Mouse (Mus musculus) limb, embryonic 12.5 days (tissue): ENCODE data around the gene Osbpl3. TPM values are rescaled to one million over a fixed set of nuclear protein-coding genes. Genes with fewer than 3 reads are reported as not detected.

Source experiments
- ATAC-seq: fragments of 200-750 bp; cut with Nextera tagmentation; 2 replicates; pipeline ENCODE4 v1.8.0; 2017; ENCODE audit warnings: low read depth, moderate TSS enrichment; ENCODE audit not compliant: insufficient number of reproducible peaks, insufficient read depth, low FRiP score, low TSS enrichment
- H3K27ac ChIP-seq: fragments of 300-500 bp; sonication (generic); 2 replicates; pipeline ENCODE4 v1.5.1; 2016; ENCODE audit warnings: mild to moderate bottlenecking, moderate library complexity
- H3K27me3 ChIP-seq: fragments of 300-500 bp; sonication (generic); 2 replicates; pipeline ENCODE4 v1.6.1; 2016; ENCODE audit warnings: mild to moderate bottlenecking, moderate library complexity
- H3K36me3 ChIP-seq: fragments of 300-500 bp; sonication (generic); 2 replicates; pipeline ENCODE4 v1.6.1; 2016; ENCODE audit warnings: mild to moderate bottlenecking, moderate library complexity
- H3K4me1 ChIP-seq: fragments of 300-500 bp; sonication (generic); replicated peaks from 2 replicates; pipeline ENCODE4 v1.6.1; 2016
- H3K4me2 ChIP-seq: fragments of 300-500 bp; sonication (generic); 2 replicates; pipeline ENCODE4 v1.6.1; 2016; ENCODE audit warnings: mild to moderate bottlenecking, moderate library complexity
- H3K4me3 ChIP-seq: fragments of 300-500 bp; sonication (generic); replicated peaks from 2 replicates; pipeline ENCODE4 v1.5.1; 2016; ENCODE audit warnings: mild to moderate bottlenecking
- H3K9ac ChIP-seq: fragments of 300-500 bp; sonication (generic); replicated peaks from 2 replicates; pipeline ENCODE4 v1.6.1; 2016; ENCODE audit warnings: mild to moderate bottlenecking, moderate library complexity
- H3K9me3 ChIP-seq: fragments of 300-500 bp; sonication (generic); 2 replicates; pipeline ENCODE4 v1.6.1; 2016; ENCODE audit warnings: mild to moderate bottlenecking, moderate library complexity
- WGBS: fragments of 180-500 bp; shearing (Covaris S2); methylation state at CpG from one replicate; pipeline ENCODE4 v1.1.7; 2016; 5-methylcytosine and 5-hydroxymethylcytosine counted together
- polyA plus RNA-seq: library from polyadenylated mRNA; unstranded; fragments of >200 nt; fragmentation: Nextera tagmentation; extraction: Ambion mirVana; gene quantifications from 2 replicates; pipeline ENCODE4 v1.2.1, GENCODE M21; 2016

Gene Osbpl3
- polyA plus RNA-seq, 1 experiment from 2014 or later = 18.5 TPM

DNA sequence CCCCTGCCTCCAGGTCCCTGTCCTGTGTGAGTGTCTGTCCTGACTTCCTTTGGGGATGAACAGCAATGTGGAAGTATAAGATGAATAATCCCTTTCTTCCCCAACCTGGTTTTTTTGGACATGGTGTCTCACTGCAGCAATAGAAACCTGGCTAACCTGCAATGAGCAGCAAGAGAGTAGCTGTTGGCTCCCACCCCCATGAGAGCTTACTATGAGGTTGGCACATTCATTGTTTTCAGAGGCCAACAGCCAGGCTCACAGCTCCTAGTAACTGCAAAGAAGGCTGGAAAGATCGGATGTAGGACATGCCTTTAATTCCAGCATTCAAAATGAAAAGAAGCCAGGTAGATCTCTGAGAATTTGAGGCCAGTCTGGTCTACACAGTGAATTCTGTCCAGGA is 182.6 kb downstream of the Osbpl3 start:
- ATAC-seq = no peak
- Histone ChIP-seq H3K36me3 (no peaks in the 10 kb centered on the region), H3K4me2 (no peak overlapping the region), H3K4me3 (no peak overlapping the region), H3K9ac (no peak overlapping the region), H3K27ac (no peak overlapping the region), H3K9me3 (no peaks in the 10 kb centered on the region), H3K27me3 (no peaks in the 10 kb centered on the region), H3K4me1 (no peaks in the 10 kb centered on the region)
- 75% methylated on average over 1 of the region's 1 CpGs for WGBS

DNA sequence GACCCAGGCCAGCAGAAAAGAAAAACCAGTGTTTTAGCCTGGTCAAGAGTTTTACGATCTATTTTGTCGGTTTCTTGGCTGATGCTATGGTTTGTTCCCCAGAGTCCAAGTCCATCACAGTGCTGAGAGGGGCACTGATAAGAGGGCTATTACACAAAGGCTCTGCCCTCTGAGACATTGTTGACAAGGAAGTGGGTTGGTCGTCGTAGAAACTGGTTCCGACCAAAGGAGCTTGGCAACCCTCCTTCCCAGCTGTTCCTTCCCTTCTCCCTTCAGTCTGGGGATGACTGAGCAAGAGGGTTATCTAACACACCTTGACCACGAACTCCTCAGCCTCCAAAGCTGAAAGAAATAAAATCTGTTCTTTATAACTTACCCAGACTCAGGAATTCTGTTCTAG is 192.3 kb downstream of the Osbpl3 start, which contains the start of gene Gsdme:
Gene Gsdme, minus strand, starts transcription at position 193 of the 400 bp plus-strand sequence.
- Histone ChIP-seq H3K4me3 (no peak within 1 kb of the TSS), H3K4me2 (no peak within 1 kb of the TSS), H3K4me1 (peaks cover 15% of the 10 kb centered on the region), H3K9me3 (no peaks in the 10 kb centered on the region), H3K27me3 (no peaks in the 10 kb centered on the region), H3K36me3 (no peaks in the 10 kb centered on the region), H3K9ac (no peak within 1 kb of the TSS), H3K27ac (no peak within 1 kb of the TSS)
- ATAC-seq = no peak
- WGBS = 88% methylated on average over 6 of the region's 6 CpGs

DNA sequence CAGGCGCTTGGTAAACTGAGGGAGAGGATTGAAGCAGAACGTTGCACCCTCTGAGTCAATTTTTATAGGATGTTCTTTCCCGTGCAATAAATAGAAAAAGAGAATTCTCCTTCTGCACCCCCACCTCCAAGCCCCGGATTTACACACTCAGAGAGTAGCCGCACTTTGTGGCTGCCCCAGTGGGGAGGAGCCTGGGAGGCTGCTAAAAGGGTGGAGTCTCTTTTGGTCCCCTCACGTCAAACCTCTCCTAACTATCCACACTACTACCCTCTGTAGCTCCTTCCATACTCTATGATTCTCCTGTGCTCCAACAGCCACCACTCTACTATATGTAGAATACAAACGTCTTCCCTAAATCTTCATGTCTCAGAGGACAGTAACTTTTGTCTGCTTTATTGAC is 193.7 kb downstream of the Osbpl3 start:
- 33% methylated on average over 7 of the region's 7 CpGs for WGBS
- H3K27ac ChIP-seq = no peak overlapping the region
- peak overlapping the region; percentile 56 for H3K4me3 ChIP-seq
- H3K4me2 ChIP-seq = peak overlapping the region; percentile 79
- peaks cover 15% of the 10 kb centered on the region for H3K4me1 ChIP-seq
- H3K9me3 ChIP-seq = no peaks in the 10 kb centered on the region
- H3K9ac ChIP-seq = peak overlapping the region; percentile 73; the same call in 1 of the 2 replicates
- no peaks in the 10 kb centered on the region for H3K36me3 ChIP-seq
- no peak for ATAC-seq
- no peaks in the 10 kb centered on the region for H3K27me3 ChIP-seq

DNA sequence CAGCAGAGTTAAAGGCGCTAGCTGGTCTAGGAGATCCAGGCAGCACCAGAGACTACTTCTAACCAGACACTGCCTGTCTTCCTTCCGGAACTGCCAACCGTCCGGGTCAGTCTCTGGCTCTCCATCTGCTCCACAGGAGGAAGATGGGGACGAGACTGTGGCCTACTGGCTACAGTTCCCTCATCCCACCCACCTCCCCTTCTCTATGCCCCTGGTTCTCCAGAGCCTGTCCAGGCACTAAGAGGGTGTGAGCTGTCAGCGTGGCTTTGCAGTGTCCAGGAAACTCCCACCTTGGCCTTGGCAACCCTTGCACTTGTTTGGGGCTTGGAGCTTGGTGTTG is 194.1 kb downstream of the Osbpl3 start:
- Histone ChIP-seq H3K4me2 (peak overlapping the region; percentile 79), H3K27ac (peak overlapping the region; percentile 12; the same call in 1 of the 2 replicates), H3K36me3 (no peaks in the 10 kb centered on the region), H3K9ac (peak overlapping the region; percentile 73), H3K9me3 (no peaks in the 10 kb centered on the region), H3K4me3 (peak overlapping the region; percentile 56), H3K27me3 (no peaks in the 10 kb centered on the region), H3K4me1 (peaks cover 15% of the 10 kb centered on the region)
- 2% methylated on average over 6 of the region's 6 CpGs for WGBS
- ATAC-seq = 0 out of 2 replicates have a peak, but pooled peaks have one; percentile 60

DNA sequence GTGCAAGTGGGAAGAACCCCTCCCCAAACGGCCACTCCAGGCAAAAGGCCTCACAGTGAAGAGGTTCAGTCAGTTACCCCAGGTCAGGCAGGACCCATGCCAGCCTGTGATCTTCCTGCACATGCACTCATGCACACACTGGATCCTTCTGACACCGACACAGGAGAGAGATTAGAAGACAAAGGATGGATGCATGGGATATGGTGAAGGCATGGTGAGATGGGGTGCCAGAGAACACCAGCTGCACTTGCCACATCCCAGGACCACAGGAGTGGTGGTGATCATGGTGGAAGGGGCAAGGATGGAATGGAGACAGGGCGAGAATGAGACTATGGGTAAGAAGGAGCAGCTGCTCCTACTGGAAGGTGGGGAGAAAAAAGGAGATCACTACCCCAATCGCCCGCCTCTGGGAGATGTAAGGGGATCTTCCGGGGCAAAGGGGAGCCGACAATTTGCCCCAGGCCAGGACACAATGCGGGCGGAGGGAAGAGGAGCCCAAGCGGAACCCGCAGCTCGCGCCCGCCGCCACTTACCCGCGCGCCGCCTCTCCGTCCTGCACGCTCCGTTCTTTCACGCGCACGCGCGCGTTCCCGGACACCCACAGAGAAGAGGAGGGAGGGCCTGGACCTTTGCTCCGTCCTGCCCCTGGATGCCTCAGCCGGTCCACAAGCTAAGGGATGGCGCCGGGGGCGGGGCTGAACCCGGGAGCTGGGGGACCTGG is 194.6 kb downstream of the Osbpl3 start:
- Histone ChIP-seq H3K36me3 (no peaks in the 10 kb centered on the region), H3K27me3 (no peaks in the 10 kb centered on the region), H3K9ac (peak overlapping the region; percentile 73), H3K27ac (peak overlapping the region; percentile 12; the same call in 1 of the 2 replicates), H3K4me2 (peak overlapping the region; percentile 79), H3K9me3 (no peaks in the 10 kb centered on the region), H3K4me1 (peaks cover 15% of the 10 kb centered on the region), H3K4me3 (peak overlapping the region; percentile 56)
- 3% methylated on average over 35 of the region's 35 CpGs for WGBS
- ATAC-seq = peak; percentile 80; the same call in 1 of the 2 replicates

DNA sequence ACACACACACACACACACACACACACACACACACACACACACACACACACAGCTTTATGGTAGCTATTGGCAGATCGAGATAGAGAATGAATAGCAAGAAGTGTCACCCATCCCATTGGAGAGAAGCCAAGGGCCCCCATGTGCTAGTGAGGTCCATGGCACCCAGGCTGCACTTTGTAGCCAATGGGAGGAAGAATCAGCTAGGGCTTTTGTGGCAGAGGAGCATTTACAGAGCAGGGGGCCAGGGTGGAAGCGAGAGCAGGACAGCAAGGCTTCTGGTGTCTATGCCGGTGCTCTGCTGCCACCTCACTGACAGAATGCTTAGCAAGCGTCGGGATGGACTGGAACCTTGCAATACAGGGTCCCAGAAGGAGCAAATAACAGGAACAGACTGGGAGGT is 200.6 kb downstream of the Osbpl3 start:
- Histone ChIP-seq H3K4me1 (0 out of 2 replicates have a peak, but pooled peaks cover 4% of the 10 kb centered on the region), H3K4me3 (no peak overlapping the region), H3K36me3 (no peaks in the 10 kb centered on the region), H3K9me3 (no peaks in the 10 kb centered on the region), H3K4me2 (no peak overlapping the region), H3K27ac (no peak overlapping the region), H3K9ac (no peak overlapping the region), H3K27me3 (0 out of 2 replicates have a peak, but pooled peaks cover 3% of the 10 kb centered on the region)
- ATAC-seq = no peak
- 82% methylated on average over 5 of the region's 5 CpGs for WGBS

DNA sequence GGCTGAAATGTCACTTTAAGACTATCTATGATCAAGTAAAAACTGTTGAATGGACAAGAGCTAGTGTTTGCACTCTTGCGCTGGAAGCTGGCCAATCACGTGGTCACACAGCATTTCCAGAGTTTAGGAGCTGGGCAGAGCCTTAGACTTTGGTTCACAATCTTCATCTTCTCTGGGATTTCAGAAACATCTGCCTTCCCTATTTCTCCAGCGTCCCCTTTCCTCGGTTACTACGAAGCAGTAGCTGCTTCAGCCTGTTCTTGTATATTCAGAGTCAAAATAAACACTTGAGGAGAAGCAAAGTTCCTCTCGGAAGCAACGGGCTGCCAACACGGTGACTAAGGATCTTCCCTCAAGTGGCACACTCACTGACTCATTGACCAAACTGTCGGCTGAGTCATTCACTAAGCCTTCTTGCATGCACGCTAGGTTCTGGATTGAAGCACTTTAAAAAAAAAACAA is 201.2 kb downstream of the Osbpl3 start:
- ATAC-seq = no peak
- Histone ChIP-seq H3K4me2 (no peak overlapping the region), H3K4me3 (no peak overlapping the region), H3K9me3 (no peaks in the 10 kb centered on the region), H3K36me3 (no peaks in the 10 kb centered on the region), H3K9ac (no peak overlapping the region), H3K27ac (no peak overlapping the region), H3K4me1 (0 out of 2 replicates have a peak, but pooled peaks cover 4% of the 10 kb centered on the region), H3K27me3 (0 out of 2 replicates have a peak, but pooled peaks cover 3% of the 10 kb centered on the region)
- WGBS = 78% methylated on average over 10 of the region's 10 CpGs

DNA sequence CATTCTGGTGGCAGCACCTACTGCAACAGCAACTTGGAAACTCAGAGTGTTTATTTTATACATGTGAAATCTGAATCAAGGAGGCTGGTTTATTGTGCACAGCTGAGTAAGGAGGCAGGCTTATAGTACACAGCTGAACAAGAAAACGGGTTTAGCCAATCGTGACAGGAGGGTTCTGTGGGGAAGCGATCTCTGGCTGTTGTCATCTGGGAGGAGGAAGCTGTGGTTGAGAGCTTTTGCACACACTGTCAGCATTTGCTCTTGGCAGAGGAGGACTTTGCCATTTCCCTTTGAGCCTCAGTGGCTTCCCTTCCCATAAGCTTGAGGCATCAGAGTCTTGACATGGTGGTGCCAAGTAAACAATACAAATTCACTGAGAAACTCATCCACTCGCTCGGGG is 203.3 kb downstream of the Osbpl3 start:
- Histone ChIP-seq H3K27me3 (0 out of 2 replicates have a peak, but pooled peaks cover 3% of the 10 kb centered on the region), H3K9me3 (no peaks in the 10 kb centered on the region), H3K36me3 (no peaks in the 10 kb centered on the region), H3K4me3 (no peak overlapping the region), H3K27ac (no peak overlapping the region), H3K9ac (no peak overlapping the region), H3K4me1 (0 out of 2 replicates have a peak, but pooled peaks cover 4% of the 10 kb centered on the region), H3K4me2 (no peak overlapping the region)
- ATAC-seq = no peak
- 66% methylated on average over 5 of the region's 5 CpGs for WGBS

DNA sequence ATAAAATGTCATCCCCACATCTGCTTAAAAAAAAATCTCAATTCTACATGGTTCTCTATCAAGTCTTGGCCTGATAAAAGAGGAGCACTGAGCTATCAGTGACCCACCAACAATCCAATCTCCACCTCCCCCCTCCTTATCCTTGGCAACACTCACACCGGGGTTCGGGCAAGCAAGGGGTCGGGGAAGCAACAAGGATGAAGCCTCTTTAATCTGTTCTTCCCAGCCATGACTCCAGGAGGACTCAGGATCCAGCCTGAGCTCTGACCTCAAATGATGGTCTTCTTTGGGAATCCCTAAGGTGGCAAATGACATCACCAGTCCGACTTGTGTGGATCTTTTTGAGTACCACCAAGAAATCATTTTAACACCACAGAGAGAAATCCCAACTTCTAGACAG is 208.2 kb downstream of the Osbpl3 start:
- no peaks in the 10 kb centered on the region for H3K9me3 ChIP-seq
- WGBS = 82% methylated on average over 4 of the region's 4 CpGs

DNA sequence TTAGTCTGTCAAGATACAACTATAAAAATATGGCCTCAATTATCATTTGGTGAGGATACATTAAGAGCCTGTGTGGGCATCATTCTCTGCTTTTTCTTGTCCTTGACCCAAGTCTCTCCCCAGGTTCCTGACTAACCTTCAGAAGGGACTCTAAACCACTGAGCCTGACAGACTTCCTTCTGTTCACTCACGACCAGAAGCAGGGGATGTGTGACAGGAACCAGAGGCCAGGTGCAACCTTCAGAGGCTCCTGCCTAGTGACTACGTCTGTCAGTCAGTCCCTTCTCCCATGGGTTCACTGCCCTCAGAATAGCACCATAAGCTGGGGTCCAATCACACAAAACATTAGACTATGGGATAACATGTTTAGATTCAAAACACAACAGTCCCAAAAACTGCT is 208.6 kb downstream of the Osbpl3 start:
- no peak for ATAC-seq
- WGBS = 72% methylated on average over 2 of the region's 2 CpGs
- H3K27ac ChIP-seq = no peak overlapping the region

More for the DNA sequence above, 208.2 kb downstream of the Osbpl3 start:
- Histone ChIP-seq H3K4me2 (no peak overlapping the region), H3K27ac (no peak overlapping the region), H3K4me3 (no peak overlapping the region), H3K9ac (no peak overlapping the region), H3K36me3 (no peaks in the 10 kb centered on the region), H3K4me1 (0 out of 2 replicates have a peak, but pooled peaks cover 4% of the 10 kb centered on the region), H3K27me3 (no peaks in the 10 kb centered on the region)
- ATAC-seq = no peak

DNA sequence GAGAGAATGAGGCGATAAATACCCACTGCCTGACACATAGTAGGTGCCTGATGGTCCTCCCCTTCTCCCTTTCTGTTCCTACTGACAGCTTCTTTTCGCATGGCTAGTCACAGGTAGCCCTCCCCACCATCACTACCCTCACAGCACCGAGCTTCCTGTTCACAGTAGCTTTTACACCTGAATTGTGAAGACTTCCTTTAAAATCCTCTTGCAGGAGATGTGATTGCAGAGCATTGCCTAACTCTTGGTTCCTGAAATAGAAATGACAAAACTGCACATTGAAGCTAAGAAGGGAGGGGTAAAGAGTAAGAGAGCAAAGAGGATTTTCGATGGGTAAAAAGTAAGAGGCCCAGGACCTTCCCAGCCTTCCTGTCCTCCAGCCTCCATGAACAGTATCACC is 211.0 kb downstream of the Osbpl3 start:
- WGBS = 75% methylated on average over 4 of the region's 4 CpGs
- Histone ChIP-seq H3K9me3 (no peaks in the 10 kb centered on the region), H3K27ac (no peak overlapping the region), H3K4me2 (no peak overlapping the region), H3K27me3 (no peaks in the 10 kb centered on the region), H3K9ac (no peak overlapping the region), H3K4me1 (no peaks in the 10 kb centered on the region), H3K36me3 (no peaks in the 10 kb centered on the region), H3K4me3 (no peak overlapping the region)
- no peak for ATAC-seq

More for the DNA sequence above, 208.6 kb downstream of the Osbpl3 start:
- H3K27me3 ChIP-seq = no peaks in the 10 kb centered on the region
- no peaks in the 10 kb centered on the region for H3K36me3 ChIP-seq
- 0 out of 2 replicates have a peak, but pooled peaks cover under 1% of the 10 kb centered on the region for H3K4me1 ChIP-seq
- H3K9me3 ChIP-seq = no peaks in the 10 kb centered on the region
- H3K4me2 ChIP-seq = no peak overlapping the region
- no peak overlapping the region for H3K9ac ChIP-seq
- H3K4me3 ChIP-seq = no peak overlapping the region
